Mouse (Mus musculus): ENCODE results near the gene Tnfrsf22.
"Not testable (repeated sequence)": the region's sequence is repeated elsewhere in the genome, so short reads cannot be mapped to it uniquely, and the experiment has no call there.

The Tnfrsf22 gene

DNA sequence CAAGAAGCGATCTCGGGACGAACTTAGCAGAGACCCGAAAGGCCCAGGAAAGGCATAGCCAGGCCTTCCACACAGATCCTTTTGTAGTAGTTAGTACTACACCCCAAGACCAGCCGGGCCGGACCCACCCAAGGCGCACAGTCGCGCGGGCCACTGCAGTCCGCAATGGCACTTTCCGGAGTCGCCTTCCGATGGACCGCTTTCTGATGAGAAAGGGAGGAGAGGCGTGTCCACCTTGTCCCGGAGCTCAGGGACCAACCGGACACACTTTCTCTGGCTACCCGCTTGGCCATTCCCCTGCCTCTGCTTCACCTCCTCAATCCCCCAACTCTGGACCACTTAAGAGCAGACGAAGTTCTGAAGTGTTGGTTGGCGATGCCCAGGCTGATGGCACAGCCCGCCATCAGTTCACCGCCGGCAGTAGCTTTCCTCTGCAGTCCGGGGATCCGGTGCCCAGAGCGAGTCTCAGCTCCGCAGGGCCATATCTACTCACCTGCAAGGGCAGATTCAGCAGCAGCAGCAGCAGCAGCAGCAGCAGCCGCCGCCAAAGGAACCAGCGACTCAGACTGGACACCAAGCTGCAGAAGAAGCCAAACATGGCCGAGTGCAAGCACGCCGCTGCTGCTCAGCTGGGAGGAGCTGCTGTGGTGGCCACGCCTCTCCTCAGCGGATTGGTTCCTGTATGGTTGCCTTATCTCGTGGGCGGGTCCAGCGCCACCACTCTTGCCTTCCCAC is at the start of gene Tnfrsf22:
Gene Tnfrsf22 (minus strand): TSS at position 628 of the 735 bp plus-strand sequence.
- peak; percentile 71 for DNase-seq (ENCODE audit: low read depth)

DNA sequence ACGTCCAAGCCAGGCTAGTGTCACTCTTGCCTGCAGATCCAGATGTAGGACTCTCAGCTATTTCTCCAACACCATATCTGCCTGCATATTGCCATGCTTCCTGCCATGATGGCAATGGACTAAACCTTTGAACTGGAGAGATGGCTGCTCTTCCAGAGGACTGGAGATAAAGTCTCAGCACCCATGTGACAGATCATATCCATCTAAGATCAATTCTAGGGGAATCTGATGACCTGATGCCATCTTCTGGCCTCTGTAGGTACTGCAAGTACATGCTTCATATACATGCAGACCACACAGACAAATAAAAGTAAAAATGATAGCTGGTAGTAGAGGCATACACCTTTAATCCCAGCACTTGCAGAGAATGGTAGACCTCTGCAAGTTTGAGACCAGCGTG is 46.7 kb upstream of the Tnfrsf22 start:
- DNase-seq (ENCODE audit: low read depth) = no peak

DNA sequence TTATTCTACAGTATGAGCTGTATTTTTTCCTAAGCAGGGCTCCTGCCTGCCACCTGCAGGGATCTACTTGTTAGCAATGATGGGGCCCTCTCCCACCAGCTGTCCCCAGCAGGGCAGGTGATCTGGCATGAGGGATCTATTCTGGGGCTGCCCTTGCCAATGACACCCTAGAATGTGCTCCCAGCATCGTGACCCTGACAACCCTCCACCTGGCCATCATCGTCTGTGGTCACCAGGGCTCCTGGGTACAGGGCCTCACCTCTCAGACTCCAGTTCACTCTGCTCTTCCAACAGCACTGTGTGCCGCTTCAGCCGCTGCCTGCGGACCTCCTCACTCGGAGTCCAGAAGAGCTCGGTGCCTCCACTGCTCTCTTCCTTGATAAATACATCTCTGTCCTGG is 45.1 kb upstream of the Tnfrsf22 start:
- no peak for DNase-seq (ENCODE audit: low read depth)

DNA sequence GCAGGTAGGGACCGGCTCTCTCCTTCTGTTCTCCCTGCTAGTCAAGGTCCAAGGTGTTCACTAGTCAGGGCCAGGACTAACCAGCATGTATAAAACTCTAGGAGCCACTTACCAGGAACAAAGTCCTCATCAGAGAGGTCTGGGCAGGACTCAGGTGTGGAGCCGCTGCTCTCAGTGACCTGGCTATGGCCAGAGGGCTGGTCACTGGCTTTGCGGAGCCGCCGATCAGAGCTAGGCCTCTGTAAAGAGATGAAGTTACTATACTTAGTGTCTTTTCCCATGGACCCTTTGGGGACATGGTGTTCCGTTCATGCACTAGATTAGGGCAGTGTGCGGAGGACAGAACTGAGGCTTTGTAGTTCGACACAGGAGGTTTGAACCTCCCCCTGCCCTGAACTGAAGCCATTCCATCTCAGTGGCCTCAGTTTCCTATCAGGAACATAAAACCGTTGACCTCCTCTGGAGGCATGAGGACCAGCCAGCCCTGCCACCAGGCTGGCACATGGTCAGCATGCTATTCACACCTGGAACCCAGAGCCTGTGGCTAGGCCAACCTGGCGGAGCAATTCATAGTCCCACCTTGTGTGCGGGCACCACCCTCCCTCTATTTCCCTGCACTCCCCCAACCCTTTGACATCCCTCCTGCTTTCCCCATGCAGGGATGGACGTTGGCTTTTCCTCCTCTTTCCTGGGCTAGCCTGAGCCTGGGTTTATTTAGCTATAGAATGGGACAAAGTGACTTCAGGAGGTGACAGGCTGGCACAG is 43.5 kb upstream of the Tnfrsf22 start:
- no peak for DNase-seq (ENCODE audit: low read depth)

DNA sequence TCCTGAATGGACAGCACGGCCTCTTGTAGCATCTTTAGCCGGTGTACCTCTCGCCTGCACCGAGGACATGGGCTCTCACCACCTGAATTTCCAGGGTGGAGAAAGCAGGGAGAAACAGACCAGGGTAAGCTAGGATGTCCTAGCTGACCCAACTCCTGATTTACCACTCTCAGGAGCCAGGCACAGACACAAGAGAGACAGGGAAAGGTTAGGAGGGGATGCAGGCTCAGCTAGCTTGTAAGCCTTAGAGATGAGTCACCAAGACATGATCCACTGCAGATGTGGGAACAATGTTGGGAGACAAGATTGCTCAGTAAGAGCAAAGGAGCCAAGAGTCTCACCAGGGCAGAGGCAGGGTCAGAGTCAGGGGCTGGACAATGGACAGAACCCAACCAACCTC is 42.4 kb upstream of the Tnfrsf22 start:
- DNase-seq (ENCODE audit: low read depth) = no peak

DNA sequence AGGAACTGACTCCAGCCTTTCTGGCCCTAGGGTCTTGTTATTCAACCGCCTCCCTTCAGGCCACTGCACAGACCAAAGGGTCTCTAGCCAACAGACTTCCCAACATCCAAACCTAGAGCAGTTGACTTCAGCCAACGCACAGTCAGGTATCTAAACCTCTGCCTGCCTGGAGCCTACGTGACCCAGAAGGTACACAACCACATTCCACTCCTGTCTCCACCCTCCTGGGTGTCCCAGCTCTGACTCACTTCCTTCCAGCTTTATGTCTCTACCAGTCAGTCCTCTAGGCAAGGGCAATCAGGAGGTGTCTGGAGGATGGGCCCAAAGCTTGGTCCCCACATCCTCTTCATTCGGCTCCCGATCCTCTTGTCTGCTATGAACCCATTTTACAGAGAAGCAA is 41.7 kb upstream of the Tnfrsf22 start:
- no peak for DNase-seq (ENCODE audit: low read depth)

DNA sequence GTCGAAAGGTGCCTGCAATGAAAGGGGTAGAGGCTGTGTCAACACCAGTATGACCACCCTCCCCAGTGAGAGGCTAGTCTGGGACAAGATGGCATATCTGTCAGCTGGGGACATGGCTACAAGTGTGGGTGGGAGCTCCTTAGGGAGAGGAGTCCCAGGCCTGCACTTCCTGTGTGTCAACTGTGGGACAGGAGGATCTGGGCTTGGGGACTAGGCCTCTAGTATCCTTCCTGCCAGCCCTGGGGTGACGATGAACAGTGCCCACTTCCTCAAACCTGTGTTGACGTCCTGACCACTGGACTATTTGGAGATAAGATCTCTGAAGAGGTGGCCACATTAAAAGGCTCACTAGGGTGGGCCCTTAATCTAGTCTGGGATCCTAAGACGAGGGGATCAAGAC is 40.5 kb upstream of the Tnfrsf22 start:
- no peak for DNase-seq (ENCODE audit: low read depth)

DNA sequence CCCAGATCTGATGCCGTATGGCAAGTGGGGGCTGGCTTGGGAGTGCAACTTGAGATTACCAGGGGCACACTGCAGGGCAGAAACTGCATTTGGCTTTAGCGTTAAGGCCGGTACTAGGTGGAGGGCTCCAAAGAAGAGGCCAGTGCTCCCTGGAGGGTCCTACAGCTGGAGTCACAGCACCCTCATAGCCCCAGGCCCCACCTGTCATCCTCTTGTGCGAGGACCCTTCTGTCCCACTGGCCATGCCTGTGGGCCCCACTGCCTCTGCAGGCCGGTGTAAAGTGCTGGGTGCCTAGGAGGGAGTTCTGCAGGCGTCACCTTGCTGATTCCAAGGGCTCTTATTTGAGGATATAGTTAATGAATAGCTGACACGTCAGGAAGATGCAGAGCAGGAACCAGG is 40.0 kb upstream of the Tnfrsf22 start:
- DNase-seq (ENCODE audit: low read depth) = no peak

DNA sequence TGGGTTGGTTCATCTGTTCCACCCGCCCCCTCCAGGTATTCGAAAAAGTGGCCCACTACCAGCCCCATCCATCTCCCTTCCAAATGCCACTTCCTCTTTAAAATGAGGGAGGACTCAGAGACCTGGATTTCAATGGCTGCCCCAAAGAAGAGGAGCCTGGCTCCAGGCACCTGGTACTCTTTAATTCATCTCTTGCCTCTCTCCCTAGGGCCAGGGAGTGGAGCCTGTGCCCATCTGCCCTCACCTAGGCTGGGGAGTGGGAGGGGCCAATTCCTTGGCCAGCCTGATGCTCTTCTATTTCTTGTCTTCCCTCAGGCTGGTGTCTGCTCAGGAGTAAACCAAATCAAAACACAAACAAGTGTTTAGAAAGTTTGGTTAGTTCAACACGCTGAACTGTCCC is 37.2 kb upstream of the Tnfrsf22 start:
- DNase-seq (ENCODE audit: low read depth) = not testable (repeated sequence)

DNA sequence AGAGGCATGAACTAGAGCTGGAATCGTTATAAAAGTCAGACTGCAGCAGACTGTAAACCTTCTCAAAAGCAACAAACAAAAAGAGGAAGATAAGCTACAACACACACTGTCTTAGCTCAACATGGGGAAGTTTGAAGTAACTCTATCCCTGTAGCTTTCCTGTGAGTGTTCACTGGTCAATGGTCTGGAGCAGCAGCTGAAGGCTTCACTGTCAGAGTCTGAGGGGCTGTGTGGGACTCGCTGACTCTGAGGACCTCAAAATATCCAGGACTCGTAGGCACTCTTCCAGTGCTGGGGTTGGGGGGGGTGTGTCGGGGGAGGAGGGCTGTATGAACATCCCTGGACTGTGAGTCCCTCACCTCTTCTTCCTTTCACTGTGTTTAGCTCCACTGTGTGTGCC is 36.7 kb upstream of the Tnfrsf22 start:
- not testable (repeated sequence) for DNase-seq (ENCODE audit: low read depth)

DNA sequence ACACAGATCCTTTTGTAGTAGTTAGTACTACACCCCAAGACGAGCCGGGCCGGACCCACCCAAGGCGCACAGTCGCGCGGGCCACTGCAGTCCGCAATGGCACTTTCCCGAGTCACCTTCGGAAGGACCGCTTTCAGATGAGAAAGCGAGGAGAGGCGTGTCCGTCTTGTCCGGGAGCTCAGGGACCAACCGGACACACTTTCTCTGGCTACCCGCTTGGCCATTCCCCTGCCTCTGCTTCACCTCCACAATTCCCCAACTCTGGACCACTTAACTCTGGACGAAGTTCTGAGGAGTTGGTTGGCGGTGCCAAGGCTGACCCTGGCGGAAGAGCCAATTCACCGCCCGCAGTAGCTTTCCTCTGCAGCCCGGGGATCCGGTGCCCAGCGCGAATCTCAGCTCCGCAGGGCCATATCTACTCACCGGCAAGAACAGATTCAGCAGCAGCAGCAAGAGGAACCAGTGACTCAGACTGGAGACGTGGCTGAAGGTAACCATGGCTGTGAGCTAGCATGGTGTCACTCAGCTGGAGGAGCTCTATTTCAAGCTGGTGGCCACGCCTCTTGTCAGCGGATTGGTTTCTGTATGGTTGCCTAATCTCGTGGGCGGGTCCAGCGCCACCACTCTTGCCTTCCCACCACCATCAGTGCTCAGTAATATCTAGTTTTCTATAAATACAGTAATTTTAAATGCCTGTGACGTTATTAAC is 36.1 kb upstream of the Tnfrsf22 start, which contains the start of gene Tnfrsf23:
Gene Tnfrsf23 (minus strand): TSS at position 514 of the 709 bp plus-strand sequence.
- peak; percentile 85 for DNase-seq (ENCODE audit: low read depth)

DNA sequence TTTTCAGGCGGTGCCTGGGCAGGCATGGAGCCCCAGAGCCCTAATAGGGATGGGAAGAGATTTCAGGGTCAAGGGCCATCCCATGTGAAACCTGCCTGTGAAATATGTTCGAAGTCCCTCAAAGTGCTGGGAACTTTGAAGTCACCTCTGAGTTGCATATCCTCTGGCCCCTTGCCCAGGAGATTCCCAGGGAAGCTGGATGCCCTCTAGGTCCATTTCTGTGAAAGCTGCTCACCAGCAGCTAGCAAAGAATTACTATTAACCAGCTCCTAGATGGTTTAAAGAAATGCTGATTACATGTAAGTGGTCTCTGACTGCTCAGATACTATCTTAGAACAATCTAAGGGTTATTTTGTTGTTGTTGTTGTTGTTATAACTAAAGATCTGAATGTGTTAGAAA is 35.1 kb upstream of the Tnfrsf22 start:
- not testable (repeated sequence) for DNase-seq (ENCODE audit: low read depth)

DNA sequence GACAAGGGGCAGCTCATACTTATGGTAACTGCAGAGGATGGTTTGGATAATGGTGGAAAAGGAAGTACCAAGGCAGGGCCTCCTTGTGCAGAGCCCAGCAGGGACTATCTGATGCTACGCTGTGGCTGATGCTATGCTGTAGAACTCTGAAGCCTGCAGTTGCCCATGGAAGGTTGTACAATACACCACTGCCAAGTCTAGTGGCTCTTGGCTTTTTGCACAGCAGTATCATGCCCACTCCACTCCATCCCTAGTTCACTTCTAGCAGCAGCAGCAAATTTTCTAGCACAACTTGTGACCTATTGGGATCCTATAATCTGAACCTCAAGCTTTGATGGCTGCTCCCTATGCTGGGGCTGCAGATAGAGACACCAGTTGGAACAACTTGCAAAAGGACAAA is 32.1 kb upstream of the Tnfrsf22 start:
- DNase-seq (ENCODE audit: low read depth) = no peak

DNA sequence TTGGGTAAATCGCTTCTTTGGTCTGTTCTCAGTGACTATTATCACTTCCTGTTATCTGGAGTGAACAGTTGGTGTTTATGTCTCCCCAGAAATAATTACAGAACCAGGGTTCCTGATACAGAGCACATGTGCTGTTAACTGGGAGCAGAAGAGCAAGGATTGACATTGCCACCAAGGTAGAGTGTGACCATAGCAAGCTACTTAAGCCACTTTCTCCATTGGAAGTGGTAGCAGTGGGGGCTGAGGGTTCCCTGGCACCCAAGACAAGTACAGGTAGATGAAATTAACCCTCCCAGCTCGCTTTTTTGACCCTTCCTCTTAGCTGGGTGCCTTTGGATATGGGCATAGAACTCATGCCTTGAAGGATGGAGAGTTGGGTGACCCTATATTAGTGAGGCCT is 31.4 kb upstream of the Tnfrsf22 start:
- not testable (repeated sequence) for DNase-seq (ENCODE audit: low read depth)

DNA sequence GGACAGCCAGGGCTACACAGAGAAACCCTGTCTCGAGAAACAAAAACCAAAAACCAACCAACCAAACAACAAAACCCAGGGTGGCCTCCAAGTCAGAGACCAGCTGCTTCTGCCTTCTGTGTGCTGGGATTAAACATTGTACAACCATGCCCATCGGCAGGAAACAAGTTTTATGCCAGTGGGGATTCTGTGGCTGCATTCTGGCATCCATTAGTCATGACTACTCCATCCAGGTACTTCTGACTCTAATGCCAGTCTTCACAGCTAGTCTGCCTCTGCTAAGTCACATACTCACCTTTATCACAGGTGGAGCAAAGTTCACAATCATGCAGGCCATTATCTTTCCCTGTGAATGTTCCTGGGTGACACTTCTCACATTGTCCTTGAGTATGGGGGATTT is 30.2 kb upstream of the Tnfrsf22 start:
- not testable (repeated sequence) for DNase-seq (ENCODE audit: low read depth)

DNA sequence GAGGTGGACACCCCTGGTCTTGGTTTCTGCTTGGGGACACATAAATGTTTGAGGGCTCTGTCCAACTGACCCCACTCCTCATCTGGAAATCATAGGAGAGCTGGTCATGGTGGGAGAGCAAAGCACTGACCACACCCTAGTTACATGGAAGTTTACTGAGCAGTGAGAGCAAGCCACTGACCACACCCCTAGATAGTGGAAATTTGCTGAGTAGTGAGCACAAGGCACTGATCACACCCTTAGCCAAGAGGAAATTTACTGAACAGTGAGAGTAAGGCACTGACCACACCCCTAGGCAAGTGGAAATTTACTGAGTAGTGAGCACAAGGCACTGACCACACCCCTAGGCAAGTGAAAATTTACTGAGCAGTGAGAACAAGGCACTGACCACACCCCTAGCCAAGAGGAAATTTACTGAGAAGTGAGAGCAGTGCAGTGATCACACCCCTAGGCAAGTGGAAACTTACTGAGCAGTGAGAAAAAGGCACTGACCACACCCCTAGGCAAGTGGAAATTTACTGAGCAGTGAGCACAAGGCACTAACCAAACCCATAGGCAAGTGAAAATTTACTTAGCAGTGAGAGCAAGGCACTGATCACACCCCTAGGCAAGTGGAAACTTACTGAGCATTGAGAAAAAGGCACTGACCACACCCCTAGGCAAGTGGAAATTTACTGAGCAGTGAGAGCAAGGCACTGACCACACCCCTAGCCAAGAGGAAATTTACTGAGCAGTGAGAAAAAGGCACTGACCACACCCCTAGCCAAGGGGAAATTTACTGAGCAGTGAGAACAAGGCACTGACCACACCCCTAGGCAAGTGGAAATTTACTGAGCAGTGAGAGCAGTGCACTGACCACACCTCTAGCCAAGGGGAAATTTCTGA is 17.2 kb upstream of the Tnfrsf22 start:
- no peak for DNase-seq (ENCODE audit: low read depth)

DNA sequence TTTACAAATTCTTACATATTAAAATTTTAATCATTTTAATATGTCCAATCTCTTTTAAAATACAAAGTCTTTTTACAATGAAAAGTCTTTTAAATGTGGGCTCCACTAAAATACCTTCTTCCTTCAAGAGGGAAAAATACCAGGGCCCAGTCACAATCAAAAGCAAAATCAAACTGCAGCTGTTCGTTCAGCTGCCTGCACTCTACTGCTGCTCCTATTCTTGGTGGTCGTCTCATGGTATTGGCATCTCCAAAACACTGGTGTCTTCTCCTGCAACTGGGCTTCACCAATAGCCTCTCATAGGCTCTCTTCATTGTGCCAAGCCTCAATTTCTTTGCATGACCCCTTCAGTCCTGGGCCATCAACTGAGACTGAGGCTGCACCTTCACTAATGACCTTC is 14.0 kb upstream of the Tnfrsf22 start:
- DNase-seq (ENCODE audit: low read depth) = no peak

DNA sequence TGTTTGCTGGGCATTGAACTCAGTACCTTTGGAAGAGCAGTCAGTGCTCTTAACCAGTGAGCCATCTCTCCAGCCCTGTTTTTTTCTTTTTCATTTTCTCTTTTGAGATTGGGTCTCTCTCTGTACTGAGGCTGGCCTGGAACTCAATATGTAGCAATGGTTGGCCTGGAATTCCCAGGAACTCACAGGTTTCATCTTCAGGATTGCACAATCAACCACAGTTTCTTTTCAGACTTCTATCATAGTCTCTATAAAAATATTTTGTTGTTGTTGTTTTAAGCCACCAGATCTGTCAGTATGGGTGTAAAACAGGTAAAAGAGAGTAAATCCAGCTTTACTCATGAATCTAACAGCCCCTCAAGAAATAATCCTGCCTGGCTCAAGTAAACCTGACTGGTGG is 11.3 kb upstream of the Tnfrsf22 start:
- DNase-seq (ENCODE audit: low read depth) = no peak

DNA sequence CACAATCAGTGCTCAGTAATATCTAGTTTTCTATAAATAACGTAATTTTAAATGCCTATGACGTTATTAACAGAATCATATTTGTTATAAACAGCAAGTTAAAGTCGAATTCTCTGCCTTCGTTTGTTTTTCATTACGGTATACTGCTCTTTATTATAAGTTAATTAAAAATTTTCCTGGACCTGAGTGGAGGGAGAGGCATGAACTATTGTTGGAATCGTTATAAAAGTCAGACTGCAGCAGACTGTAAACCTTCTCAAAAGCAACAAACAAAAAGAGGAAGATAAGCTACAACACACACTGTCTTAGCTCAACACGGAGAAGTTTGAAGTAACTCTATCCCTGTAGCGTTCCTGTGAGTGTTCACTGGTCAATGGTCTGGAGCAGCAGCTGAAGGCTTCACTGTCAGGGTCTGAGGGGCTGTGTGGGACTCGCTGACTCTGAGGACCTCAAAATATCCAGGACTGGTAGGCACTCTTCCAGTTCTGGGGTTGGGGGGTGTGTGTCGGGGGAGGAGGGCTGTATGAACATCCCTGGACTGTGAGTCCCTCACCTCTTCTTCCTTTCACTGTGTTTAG is 397 bp upstream of the Tnfrsf22 start:
- DNase-seq (ENCODE audit: low read depth) = not testable (repeated sequence)

DNA sequence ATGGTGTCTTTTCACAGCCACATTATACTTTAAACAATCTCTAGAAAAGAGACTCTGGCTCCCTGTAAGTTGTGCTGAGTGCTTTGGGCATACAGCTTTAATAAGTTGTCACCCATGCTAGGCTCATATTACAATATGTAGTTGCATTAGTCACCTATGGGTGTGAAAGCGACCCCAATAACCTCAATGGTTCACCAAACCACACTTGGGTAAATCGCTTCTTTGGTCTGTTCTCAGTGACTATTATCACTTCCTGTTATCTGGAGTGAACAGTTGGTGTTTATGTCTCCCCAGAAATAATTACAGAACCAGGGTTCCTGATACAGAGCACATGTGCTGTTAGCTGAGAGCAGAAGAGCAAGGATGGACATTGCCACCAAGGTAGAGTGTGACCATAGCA is 5.5 kb downstream of the Tnfrsf22 start:
- not testable (repeated sequence) for DNase-seq (ENCODE audit: low read depth)

DNA sequence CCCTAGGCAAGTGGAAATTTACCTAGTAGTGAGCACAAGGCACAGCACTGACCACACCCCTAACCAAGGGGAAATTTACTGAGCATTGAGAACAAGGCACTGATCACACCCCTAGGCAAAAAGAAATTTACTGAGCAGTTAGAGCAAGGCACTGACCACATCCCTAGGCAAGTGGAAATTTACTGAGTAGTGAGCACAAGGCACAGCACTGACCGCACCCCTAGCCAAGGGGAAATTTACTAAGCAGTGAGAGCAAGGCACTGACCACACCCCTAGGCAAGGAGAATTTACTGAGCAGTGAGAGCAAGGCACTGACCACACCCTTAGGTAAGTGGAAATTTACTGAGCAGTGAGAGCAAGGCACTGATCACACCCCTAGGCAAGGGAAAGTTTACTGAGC is 12.8 kb downstream of the Tnfrsf22 start:
- DNase-seq (ENCODE audit: low read depth) = no peak
